24 mouse cellular contexts compared by ENCODE assay signal in genomic region chr1:183069954-183070649, GRCm38 (mm10).
A peak's percentile ranks its signal among the peaks of the same experiment; 100 is the strongest.
DNase-seq lines count a peak whose midpoint lies in the region; ATAC-seq lines count a peak whose summit lies in the region.
"Had no signal": no experiment of that assay in that cellular context is flagged by ENCODE, and none has a peak within 500 bp of the region (broad histone marks: within the 10 kb centered on the region; RNA-seq: fewer than 3 reads in every experiment).

No protein-coding gene starts in this region.

- H3K27me3 ChIP-seq in embryonic facial prominence, embryonic 14.5 days (replicated peaks; ENCODE audit: control insufficient read depth, insufficient read depth, low read length) = no peaks in the 10 kb centered on the region
- H3K27me3 ChIP-seq in embryonic facial prominence, embryonic 10.5 days (replicated peaks; ENCODE audit: low read depth, poor library complexity, severe bottlenecking) = no peaks in the 10 kb centered on the region
- H3K27me3 ChIP-seq: embryonic facial prominence, embryonic 13.5 days; intestine, embryonic 15.5 days had no signal

- peak; percentile 55 for DNase-seq in embryonic facial prominence, embryonic 14.5 days (ENCODE audit: low spot score)
- no peak for DNase-seq in embryonic facial prominence, embryonic 10.5 days (ENCODE audit: low spot score)
- DNase-seq in Muller cell, postnatal 12 days (ENCODE audit: inconsistent ontology term) = peak; percentile 53
- DNase-seq in cerebellum, adult 18-20 months = no peak
- DNase-seq in embryo, embryonic 9.5 days (ENCODE audit: extremely low spot score) = no peak
- DNase-seq in right cerebral cortex, adult 18-20 months = no peak
- DNase-seq: adrenal gland, adult 2 months; adrenal gland, postnatal 25 days; cerebellum, adult 2 months; cerebellum, postnatal 10 days; embryo, embryonic 11 days; gastrocnemius, postnatal 14 days; heart, postnatal 10 days; kidney, adult 18-20 months had no signal

- 75% methylated on average over 8 of the region's 8 CpGs for WGBS in embryonic facial prominence, embryonic 14.5 days
- 89% methylated on average over 8 of the region's 8 CpGs for WGBS in embryonic facial prominence, embryonic 10.5 days

- no peaks in the 10 kb centered on the region for H3K4me1 ChIP-seq in embryonic facial prominence, embryonic 14.5 days (ENCODE audit: control insufficient read depth, insufficient read depth, low read length)
- H3K4me1 ChIP-seq in embryonic facial prominence, embryonic 10.5 days = peaks cover 20% of the 10 kb centered on the region; the same call in 1 of the 2 replicates

- H3K4me2 ChIP-seq in embryonic facial prominence, embryonic 14.5 days (ENCODE audit: low read depth, low read length) = no peak overlapping the region
- H3K4me2 ChIP-seq: embryonic facial prominence, embryonic 13.5 days; hindbrain, embryonic 14.5 days; intestine, embryonic 15.5 days had no signal

- no peaks in the 10 kb centered on the region for H3K36me3 ChIP-seq in embryonic facial prominence, embryonic 14.5 days (ENCODE audit: control insufficient read depth, insufficient read depth, low read length)
- no peaks in the 10 kb centered on the region for H3K36me3 ChIP-seq in embryonic facial prominence, embryonic 10.5 days (replicated peaks)
- H3K36me3 ChIP-seq: embryonic facial prominence, embryonic 13.5 days; forebrain, embryonic 10.5 days; heart, embryonic 10.5 days; hindbrain, embryonic 10.5 days; intestine, embryonic 15.5 days had no signal

- no peak overlapping the region for H3K4me3 ChIP-seq in embryonic facial prominence, embryonic 14.5 days (ENCODE audit: low read depth, low read length)
- no peak overlapping the region for H3K4me3 ChIP-seq in embryonic facial prominence, embryonic 10.5 days
- H3K4me3 ChIP-seq: embryonic facial prominence, embryonic 13.5 days; erythroblast, embryonic 14.5 days; forebrain, embryonic 10.5 days; heart, embryonic 10.5 days; hindbrain, embryonic 10.5 days; intestine, embryonic 15.5 days had no signal

- no peak overlapping the region for H3K27ac ChIP-seq in embryonic facial prominence, embryonic 14.5 days (replicated peaks; ENCODE audit: low read depth, low read length)
- no peak overlapping the region for H3K27ac ChIP-seq in embryonic facial prominence, embryonic 10.5 days (replicated peaks)
- H3K27ac ChIP-seq: embryonic facial prominence, embryonic 13.5 days; forebrain, embryonic 10.5 days; heart, embryonic 10.5 days; hindbrain, embryonic 10.5 days; hindbrain, embryonic 14.5 days; intestine, embryonic 15.5 days had no signal

- ATAC-seq in embryonic facial prominence, embryonic 14.5 days (ENCODE audit: low read depth) = no peak
- peak; percentile 92 for ATAC-seq in common myeloid progenitor, adult 5-6 weeks (replicated peaks; ENCODE audit: low read depth, poor library complexity, severe bottlenecking)
- ATAC-seq in megakaryocyte, adult 5-6 weeks (ENCODE audit: poor library complexity, severe bottlenecking) = peak; percentile 76
- ATAC-seq: forebrain, embryonic 14.5 days; intestine, embryonic 15.5 days had no signal

- H3K9me3 ChIP-seq in embryonic facial prominence, embryonic 14.5 days (ENCODE audit: control insufficient read depth, low read length) = no peaks in the 10 kb centered on the region
- no peaks in the 10 kb centered on the region for H3K9me3 ChIP-seq in embryonic facial prominence, embryonic 10.5 days
- H3K9me3 ChIP-seq: embryonic facial prominence, embryonic 13.5 days; forebrain, embryonic 10.5 days; heart, embryonic 10.5 days; hindbrain, embryonic 10.5 days; intestine, embryonic 15.5 days had no signal

- no peak overlapping the region for H3K9ac ChIP-seq in embryonic facial prominence, embryonic 14.5 days (ENCODE audit: low read depth, low read length)
- H3K9ac ChIP-seq: embryonic facial prominence, embryonic 13.5 days; hindbrain, embryonic 14.5 days; intestine, embryonic 15.5 days had no signal

Comparison
In these comparisons a context has a peak if more than half of its experiments do, and no peak if none do; other contexts are left out.
1. DNase-seq: peak in embryonic facial prominence, embryonic 14.5 days (single experiment) and Muller cell, postnatal 12 days (single experiment); none in embryonic facial prominence, embryonic 10.5 days (single experiment), cerebellum, adult 18-20 months (0 of 2), embryo, embryonic 9.5 days (single experiment) and right cerebral cortex, adult 18-20 months (single experiment).